Comparison of ENCODE assay signal across 10 mouse cellular contexts in genomic region chr1:178486828-178487227, GRCm38 (mm10). TPM values are rescaled to one million over a fixed set of nuclear protein-coding genes. Genes with fewer than 3 reads are reported as not detected.
DNase-seq lines count a peak whose midpoint lies in the region; ATAC-seq and TF ChIP-seq lines count a peak whose summit lies in the region.
"Had no signal": no experiment of that assay in that cellular context is flagged by ENCODE, and none has a peak within 500 bp of the region (broad histone marks: within the 10 kb centered on the region; RNA-seq: fewer than 3 reads in every experiment).

No protein-coding gene starts in this region.

- peak; percentile 31; the same call in 1 of the 2 replicates for ATAC-seq in intestine, embryonic 16.5 days
- no peak for ATAC-seq in intestine, postnatal 0 days
- ATAC-seq in forebrain, embryonic 15.5 days (replicated peaks): no peak
- ATAC-seq: inflammation-experienced regulatory T-cells, adult 6 months had no signal

- H3K4me3 ChIP-seq in intestine, embryonic 16.5 days (ENCODE audit: low read length): no peak overlapping the region
- H3K4me3 ChIP-seq in intestine, postnatal 0 days (ENCODE audit: low read depth, low read length): no peak overlapping the region
- H3K4me3 ChIP-seq in forebrain, embryonic 15.5 days: no peak overlapping the region
- H3K4me3 ChIP-seq: megakaryocyte, embryonic 14.5 days had no signal

- no peak overlapping the region for H3K9ac ChIP-seq in intestine, embryonic 16.5 days (ENCODE audit: low read depth, low read length)
- no peak overlapping the region for H3K9ac ChIP-seq in intestine, postnatal 0 days (ENCODE audit: low read depth, low read length)
- no peak overlapping the region for H3K9ac ChIP-seq in forebrain, embryonic 15.5 days (replicated peaks)

- H3K27ac ChIP-seq in intestine, embryonic 16.5 days (ENCODE audit: low read length): no peak overlapping the region
- no peak overlapping the region for H3K27ac ChIP-seq in intestine, postnatal 0 days (ENCODE audit: low read depth, low read length)
- H3K27ac ChIP-seq in forebrain, embryonic 15.5 days (replicated peaks): no peak overlapping the region

- no peaks in the 10 kb centered on the region; the same call in 1 of the 2 replicates for H3K4me1 ChIP-seq in intestine, embryonic 16.5 days (ENCODE audit: control insufficient read depth, insufficient read depth, low read length)
- no peaks in the 10 kb centered on the region for H3K4me1 ChIP-seq in intestine, postnatal 0 days (replicated peaks; ENCODE audit: control insufficient read depth, insufficient read depth, low read length)
- no peaks in the 10 kb centered on the region for H3K4me1 ChIP-seq in forebrain, embryonic 15.5 days

- WGBS in intestine, embryonic 16.5 days: 28% methylated on average over 5 of the region's 5 CpGs
- WGBS in intestine, postnatal 0 days: 36% methylated on average over 5 of the region's 5 CpGs
- 79% methylated on average over 5 of the region's 5 CpGs for WGBS in forebrain, embryonic 15.5 days

- no peak for TF ChIP-seq CTCF in intestine, postnatal 0 days (IDR thresholded peaks at IDR 0.05; ENCODE audit: low read depth)

- no peaks in the 10 kb centered on the region for H3K36me3 ChIP-seq in intestine, embryonic 16.5 days (ENCODE audit: control insufficient read depth, insufficient read depth, low read length)
- H3K36me3 ChIP-seq in intestine, postnatal 0 days (ENCODE audit: control insufficient read depth, insufficient read depth): no peaks in the 10 kb centered on the region
- H3K36me3 ChIP-seq in forebrain, embryonic 15.5 days: no peaks in the 10 kb centered on the region

- no peaks in the 10 kb centered on the region for H3K9me3 ChIP-seq in intestine, embryonic 16.5 days (ENCODE audit: control insufficient read depth, low read length)
- H3K9me3 ChIP-seq in intestine, postnatal 0 days (ENCODE audit: control insufficient read depth): no peaks in the 10 kb centered on the region
- H3K9me3 ChIP-seq in forebrain, embryonic 15.5 days: no peaks in the 10 kb centered on the region
- H3K9me3 ChIP-seq: megakaryocyte, embryonic 14.5 days had no signal

- no peaks in the 10 kb centered on the region for H3K27me3 ChIP-seq in intestine, embryonic 16.5 days (replicated peaks; ENCODE audit: control insufficient read depth, insufficient read depth, low read length)
- H3K27me3 ChIP-seq in intestine, postnatal 0 days (replicated peaks; ENCODE audit: control insufficient read depth, insufficient read depth, low read length): no peaks in the 10 kb centered on the region
- H3K27me3 ChIP-seq in forebrain, embryonic 15.5 days: no peaks in the 10 kb centered on the region

- DNase-seq in frontal cortex, postnatal 10 days (ENCODE audit: low spot score in 2 of 2): peak; percentile 17 to 23
- DNase-seq in heart, postnatal 4 days: peak; percentile 16
- DNase-seq in right cerebral cortex, postnatal 25 days: peak; percentile 17
- no peak for DNase-seq in kidney, postnatal 4 days
- DNase-seq: retina, postnatal 1 day had no signal

- H3K4me2 ChIP-seq in intestine, embryonic 16.5 days (ENCODE audit: low read depth, low read length): no peak overlapping the region
- H3K4me2 ChIP-seq in intestine, postnatal 0 days (replicated peaks; ENCODE audit: low read depth): no peak overlapping the region
- H3K4me2 ChIP-seq in forebrain, embryonic 15.5 days (replicated peaks): no peak overlapping the region

RNA-seq across cellular contexts. Expression of gene Kif26b, which starts 42.1 kb away (rescaled TPM):
- polyA plus RNA-seq in intestine, embryonic 16.5 days (2015; fragmentation: Nextera tagmentation; extraction: Ambion mirVana): 1.5 and 1.7 TPM in 2 replicates
- polyA plus RNA-seq in intestine, postnatal 0 days (2015; fragmentation: Nextera tagmentation; extraction: Ambion mirVana): 0.54 and 0.57 TPM in 2 replicates
- 10 to 100 TPM; 21.2 to 22.7 TPM for total RNA-seq in heart, postnatal 4 days (2021)
- 4.3 and 4.5 TPM in 2 replicates for polyA plus RNA-seq in forebrain, embryonic 15.5 days (2015; fragmentation: Nextera tagmentation; extraction: Ambion mirVana)
- polyA plus RNA-seq: inflammation-experienced regulatory T-cells, adult 6 months had no signal

Comparison
In these comparisons a context has a peak if more than half of its experiments do, and no peak if none do; other contexts are left out.
1. DNase-seq: peak in frontal cortex, postnatal 10 days (2 of 2), heart, postnatal 4 days (single experiment) and right cerebral cortex, postnatal 25 days (single experiment); none in kidney, postnatal 4 days (0 of 2).